Mouse (Mus musculus) midbrain, embryonic 16.5 days (tissue): ENCODE results near the gene Slc30a2. TPM values are rescaled to one million over a fixed set of nuclear protein-coding genes. Genes with fewer than 3 reads are reported as not detected.

Experiments
- ATAC-seq: fragments of 200-750 bp; cut with Nextera tagmentation; 2 replicates; pipeline ENCODE4 v1.8.0; 2017; ENCODE audit warnings: moderate TSS enrichment
- H3K27ac ChIP-seq: fragments of 300-500 bp; sonication (generic); 2 replicates; pipeline ENCODE4 v1.5.1; 2014; ENCODE audit warnings: mild to moderate bottlenecking, low read length, mixed read lengths
- H3K27me3 ChIP-seq: fragments of 300-500 bp; sonication (generic); 2 replicates; pipeline ENCODE4 v1.6.1; 2014; ENCODE audit warnings: low read depth, low read length, mixed read lengths; ENCODE audit not compliant: control insufficient read depth, insufficient read depth
- H3K36me3 ChIP-seq: fragments of 300-500 bp; sonication (generic); 2 replicates; pipeline ENCODE4 v1.6.1; 2014; ENCODE audit warnings: mild to moderate bottlenecking, low read length, moderate library complexity, mixed read lengths; ENCODE audit not compliant: control insufficient read depth, insufficient read depth
- H3K4me1 ChIP-seq: fragments of 300-500 bp; sonication (generic); 2 replicates; pipeline ENCODE4 v1.6.1; 2014; ENCODE audit warnings: mild to moderate bottlenecking, low read length, mixed read lengths; ENCODE audit not compliant: control insufficient read depth, insufficient read depth
- H3K4me2 ChIP-seq: fragments of 300-500 bp; sonication (generic); 2 replicates; pipeline ENCODE4 v1.6.1; 2014; ENCODE audit warnings: mild to moderate bottlenecking, low read length, mixed read lengths
- H3K4me3 ChIP-seq: fragments of 300-500 bp; sonication (generic); 2 replicates; pipeline ENCODE4 v1.5.1; 2014; ENCODE audit warnings: low read depth, mild to moderate bottlenecking, low read length, moderate library complexity, mixed read lengths
- H3K9ac ChIP-seq: fragments of 300-500 bp; sonication (generic); 2 replicates; pipeline ENCODE4 v1.6.1; 2014; ENCODE audit warnings: low read depth, low read length, mixed read lengths
- H3K9me3 ChIP-seq: fragments of 300-500 bp; sonication (generic); replicated peaks from 2 replicates; pipeline ENCODE4 v1.6.1; 2014; ENCODE audit warnings: mild to moderate bottlenecking, low read length, mixed read lengths; ENCODE audit not compliant: control insufficient read depth, poor library complexity, severe bottlenecking
- whole genome bisulfite sequencing: fragments of 180-500 bp; shearing (Covaris S2); extraction: QIAGEN DNeasy Blood & Tissue Kit; methylation state at CpG from one replicate; pipeline ENCODE4 v1.1.7; 2014; 5-methylcytosine and 5-hydroxymethylcytosine counted together
- polyA plus RNA-seq: library from polyadenylated mRNA; unstranded; fragments of >200 nt; fragmentation: Nextera tagmentation; extraction: Ambion mirVana; gene quantifications from 2 replicates; pipeline ENCODE4 v1.2.1, GENCODE M21; 2015

The Slc30a2 gene
- polyA plus RNA-seq, 1 experiment from 2014 or later: 0.30 TPM

GRCm38 (mm10) chr4:134314876-134315275 lies 28.1 kb upstream of the Slc30a2 start, which contains the start of gene Trim63:
Gene Trim63, plus strand, starts transcription at chr4:134315120.
- H3K36me3 ChIP-seq: no peaks in the 10 kb centered on the region
- no peak within 1 kb of the TSS for H3K4me3 ChIP-seq
- H3K4me1 ChIP-seq: no peaks in the 10 kb centered on the region
- WGBS: 43% methylated on average over 11 of the region's 11 CpGs
- no peak within 1 kb of the TSS for H3K9ac ChIP-seq
- no peak for ATAC-seq
- H3K9me3 ChIP-seq: no peaks in the 10 kb centered on the region
- H3K27me3 ChIP-seq: no peaks in the 10 kb centered on the region
- no peak within 1 kb of the TSS for H3K27ac ChIP-seq
- no peak within 1 kb of the TSS for H3K4me2 ChIP-seq

GRCm38 (mm10) chr4:134315470-134315869 lies 27.5 kb upstream of the Slc30a2 start:
- no peak overlapping the region for H3K27ac ChIP-seq
- no peak overlapping the region for H3K4me2 ChIP-seq
- no peak overlapping the region for H3K4me3 ChIP-seq
- no peak overlapping the region for H3K9ac ChIP-seq
- 77% methylated on average over 9 of the region's 9 CpGs for WGBS
- H3K27me3 ChIP-seq: no peaks in the 10 kb centered on the region
- no peaks in the 10 kb centered on the region for H3K36me3 ChIP-seq
- H3K4me1 ChIP-seq: no peaks in the 10 kb centered on the region
- ATAC-seq: no peak
- H3K9me3 ChIP-seq: no peaks in the 10 kb centered on the region

- Histone ChIP-seq H3K9me3 (no peaks in the 10 kb centered on the region), H3K36me3 (no peaks in the 10 kb centered on the region), H3K27me3 (no peaks in the 10 kb centered on the region), H3K4me3 (no peak overlapping the region), H3K4me1 (no peaks in the 10 kb centered on the region), H3K27ac (no peak overlapping the region), H3K4me2 (no peak overlapping the region), H3K9ac (no peak overlapping the region)
- ATAC-seq: no peak
- 56% methylated on average over 16 of the region's 16 CpGs for whole genome bisulfite sequencing
These were observed 26.6 kb upstream of the Slc30a2 start for GRCm38 (mm10) chr4:134316390-134316789.

GRCm38 (mm10) chr4:134319074-134319473 lies 23.9 kb upstream of the Slc30a2 start:
- H3K9me3 ChIP-seq: no peaks in the 10 kb centered on the region
- H3K36me3 ChIP-seq: no peaks in the 10 kb centered on the region
- ATAC-seq: no peak
- H3K4me3 ChIP-seq: no peak overlapping the region
- no peaks in the 10 kb centered on the region for H3K27me3 ChIP-seq
- no peak overlapping the region for H3K4me2 ChIP-seq
- H3K9ac ChIP-seq: no peak overlapping the region
- H3K27ac ChIP-seq: no peak overlapping the region
- H3K4me1 ChIP-seq: no peaks in the 10 kb centered on the region
- 85% methylated on average over 5 of the region's 5 CpGs for WGBS

- 68% methylated on average over 5 of the region's 5 CpGs for WGBS
- Histone ChIP-seq H3K9me3 (no peaks in the 10 kb centered on the region), H3K36me3 (no peaks in the 10 kb centered on the region)
These were observed 23.3 kb upstream of the Slc30a2 start for GRCm38 (mm10) chr4:134319674-134320073.

GRCm38 (mm10) chr4:134321524-134321923 lies 21.5 kb upstream of the Slc30a2 start:
- no peak overlapping the region for H3K9ac ChIP-seq
- no peak overlapping the region for H3K4me3 ChIP-seq
- no peaks in the 10 kb centered on the region for H3K27me3 ChIP-seq
- H3K4me1 ChIP-seq: no peaks in the 10 kb centered on the region
- no peaks in the 10 kb centered on the region for H3K36me3 ChIP-seq
- WGBS: 60% methylated on average over 3 of the region's 3 CpGs
- no peaks in the 10 kb centered on the region for H3K9me3 ChIP-seq
- H3K4me2 ChIP-seq: no peak overlapping the region
- ATAC-seq: no peak
- no peak overlapping the region for H3K27ac ChIP-seq

More at GRCm38 (mm10) chr4:134319674-134320073, 23.3 kb upstream of the Slc30a2 start:
- H3K4me3 ChIP-seq: no peak overlapping the region
- H3K4me1 ChIP-seq: no peaks in the 10 kb centered on the region
- H3K27ac ChIP-seq: no peak overlapping the region
- ATAC-seq: no peak
- H3K4me2 ChIP-seq: no peak overlapping the region
- H3K27me3 ChIP-seq: no peaks in the 10 kb centered on the region
- H3K9ac ChIP-seq: no peak overlapping the region

- ATAC-seq: no peak
- Histone ChIP-seq H3K36me3 (no peaks in the 10 kb centered on the region), H3K4me3 (no peak overlapping the region), H3K4me1 (no peaks in the 10 kb centered on the region), H3K9ac (no peak overlapping the region), H3K27ac (no peak overlapping the region), H3K27me3 (no peaks in the 10 kb centered on the region), H3K4me2 (no peak overlapping the region), H3K9me3 (no peaks in the 10 kb centered on the region)
- WGBS: 81% methylated on average over 5 of the region's 5 CpGs
These were observed 18.3 kb upstream of the Slc30a2 start for GRCm38 (mm10) chr4:134324655-134325054.

GRCm38 (mm10) chr4:134326859-134327530 lies 16.0 kb upstream of the Slc30a2 start:
- 52% methylated on average over 5 of the region's 5 CpGs for WGBS
- Histone ChIP-seq H3K27ac (no peak overlapping the region), H3K27me3 (no peaks in the 10 kb centered on the region), H3K4me2 (no peak overlapping the region), H3K36me3 (no peaks in the 10 kb centered on the region), H3K9me3 (no peaks in the 10 kb centered on the region), H3K4me1 (no peaks in the 10 kb centered on the region), H3K9ac (no peak overlapping the region), H3K4me3 (no peak overlapping the region)
- ATAC-seq: no peak

GRCm38 (mm10) chr4:134328151-134328550 lies 14.8 kb upstream of the Slc30a2 start:
- Histone ChIP-seq H3K4me3 (no peak overlapping the region), H3K27me3 (no peaks in the 10 kb centered on the region), H3K36me3 (no peaks in the 10 kb centered on the region), H3K27ac (no peak overlapping the region), H3K4me2 (no peak overlapping the region), H3K9me3 (no peaks in the 10 kb centered on the region), H3K4me1 (no peaks in the 10 kb centered on the region), H3K9ac (no peak overlapping the region)
- ATAC-seq: no peak
- WGBS: 65% methylated on average over 8 of the region's 8 CpGs
